Mouse (Mus musculus) forebrain, embryonic 16.5 days (tissue): Measurements from ENCODE around the gene Fam20a. TPM values are rescaled to one million over a fixed set of nuclear protein-coding genes. Genes with fewer than 3 reads are reported as not detected.

Source experiments
- ATAC-seq: fragments of 200-750 bp; cut with Nextera tagmentation; 2 replicates; pipeline ENCODE4 v1.8.0; 2017; ENCODE audit warnings: mild to moderate bottlenecking, moderate library complexity
- H3K27ac ChIP-seq: fragments of 300-500 bp; sonication (generic); 2 replicates; pipeline ENCODE4 v1.5.1; 2014; ENCODE audit warnings: low read length, control low read depth
- H3K27me3 ChIP-seq: fragments of 300-500 bp; sonication (generic); replicated peaks from 2 replicates; pipeline ENCODE4 v1.6.1; 2014; ENCODE audit warnings: low read length; ENCODE audit not compliant: control insufficient read depth, insufficient read depth
- H3K36me3 ChIP-seq: fragments of 300-500 bp; sonication (generic); 2 replicates; pipeline ENCODE4 v1.6.1; 2014; ENCODE audit not compliant: control insufficient read depth, insufficient read depth
- H3K4me1 ChIP-seq: fragments of 300-500 bp; sonication (generic); replicated peaks from 2 replicates; pipeline ENCODE4 v1.6.1; 2014; ENCODE audit warnings: low read length; ENCODE audit not compliant: control insufficient read depth, insufficient read depth
- H3K4me2 ChIP-seq: fragments of 300-500 bp; sonication (generic); 2 replicates; pipeline ENCODE4 v1.6.1; 2014; ENCODE audit warnings: mild to moderate bottlenecking, low read length, control low read depth
- H3K4me3 ChIP-seq: fragments of 300-500 bp; sonication (generic); replicated peaks from 2 replicates; pipeline ENCODE4 v1.5.1; 2014; ENCODE audit warnings: mild to moderate bottlenecking, low read length, control low read depth
- H3K9ac ChIP-seq: fragments of 300-500 bp; sonication (generic); replicated peaks from 2 replicates; pipeline ENCODE4 v1.6.1; 2014; ENCODE audit warnings: low read depth, low read length, control low read depth
- H3K9me3 ChIP-seq: fragments of 300-500 bp; sonication (generic); 2 replicates; pipeline ENCODE4 v1.6.1; 2016; ENCODE audit warnings: low read length; ENCODE audit not compliant: control insufficient read depth
- WGBS: fragments of 180-500 bp; shearing (Covaris S2); extraction: QIAGEN DNeasy Blood & Tissue Kit; methylation state at CpG from one replicate; pipeline ENCODE4 v1.1.7; 2014; 5-methylcytosine and 5-hydroxymethylcytosine counted together
- polyA plus RNA-seq: library from polyadenylated mRNA; unstranded; fragments of >200 nt; fragmentation: Nextera tagmentation; extraction: Ambion mirVana; gene quantifications from 2 replicates; pipeline ENCODE4 v1.2.1, GENCODE M21; 2015

The Fam20a gene
- 1.9 and 3.5 TPM in 2 replicates for polyA plus RNA-seq

GRCm38 (mm10) chr11:109721781-109722446 lies at the start of gene Fam20a:
Gene Fam20a (minus strand): TSS chr11:109722279.
- Histone ChIP-seq H3K4me1 (peaks cover 31% of the 10 kb centered on the region), H3K9ac (peak within 1 kb of the TSS; percentile 58), H3K9me3 (no peaks in the 10 kb centered on the region), H3K4me2 (peak within 1 kb of the TSS; percentile 95), H3K27ac (no peak within 1 kb of the TSS), H3K36me3 (no peaks in the 10 kb centered on the region), H3K27me3 (peaks cover 4% of the 10 kb centered on the region; the same call in 1 of the 2 replicates), H3K4me3 (peak within 1 kb of the TSS; percentile 47)
- WGBS = under 1% methylated on average over 31 of the region's 31 CpGs
- ATAC-seq = peak; percentile 63

GRCm38 (mm10) chr11:109771381-109771780 lies 49.3 kb upstream of the Fam20a start:
- WGBS = 86% methylated on average over 1 of the region's 1 CpGs
- H3K9me3 ChIP-seq = no peaks in the 10 kb centered on the region
- H3K4me2 ChIP-seq = no peak overlapping the region
- H3K4me1 ChIP-seq = no peaks in the 10 kb centered on the region
- H3K27me3 ChIP-seq = no peaks in the 10 kb centered on the region
- H3K4me3 ChIP-seq = no peak overlapping the region
- ATAC-seq = no peak
- H3K27ac ChIP-seq = no peak overlapping the region
- no peaks in the 10 kb centered on the region for H3K36me3 ChIP-seq
- no peak overlapping the region for H3K9ac ChIP-seq

DNA sequence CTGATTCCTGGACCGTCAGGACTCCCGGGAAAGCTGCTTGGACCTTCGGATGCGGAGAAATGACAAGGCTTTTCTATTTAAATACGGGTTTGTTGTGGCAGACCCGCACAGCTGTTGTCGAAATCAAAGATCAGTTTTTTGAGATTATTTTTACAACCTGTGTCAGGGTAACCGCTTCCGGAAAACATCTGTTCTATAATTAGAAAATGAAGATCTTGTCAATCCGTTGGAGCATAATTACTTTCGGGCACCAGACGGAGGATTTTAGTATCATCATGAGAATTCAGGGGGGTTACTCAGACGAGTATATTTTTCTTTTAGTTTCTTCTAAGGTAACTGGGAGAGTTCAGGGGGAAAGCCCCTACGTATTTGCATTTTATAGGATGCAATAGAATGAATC lies 48.1 kb upstream of the Fam20a start:
- WGBS = 79% methylated on average over 14 of the region's 14 CpGs
- Histone ChIP-seq H3K4me3 (no peak overlapping the region), H3K27ac (no peak overlapping the region), H3K4me1 (no peaks in the 10 kb centered on the region), H3K9ac (no peak overlapping the region), H3K27me3 (no peaks in the 10 kb centered on the region), H3K36me3 (no peaks in the 10 kb centered on the region), H3K9me3 (no peaks in the 10 kb centered on the region), H3K4me2 (no peak overlapping the region)
- ATAC-seq = no peak

GRCm38 (mm10) chr11:109769091-109769490 lies 47.0 kb upstream of the Fam20a start:
- no peak for ATAC-seq
- Histone ChIP-seq H3K4me2 (no peak overlapping the region), H3K9ac (no peak overlapping the region), H3K27ac (no peak overlapping the region), H3K9me3 (no peaks in the 10 kb centered on the region), H3K36me3 (no peaks in the 10 kb centered on the region), H3K4me3 (no peak overlapping the region), H3K4me1 (no peaks in the 10 kb centered on the region), H3K27me3 (no peaks in the 10 kb centered on the region)
- 81% methylated on average over 5 of the region's 5 CpGs for WGBS

DNA sequence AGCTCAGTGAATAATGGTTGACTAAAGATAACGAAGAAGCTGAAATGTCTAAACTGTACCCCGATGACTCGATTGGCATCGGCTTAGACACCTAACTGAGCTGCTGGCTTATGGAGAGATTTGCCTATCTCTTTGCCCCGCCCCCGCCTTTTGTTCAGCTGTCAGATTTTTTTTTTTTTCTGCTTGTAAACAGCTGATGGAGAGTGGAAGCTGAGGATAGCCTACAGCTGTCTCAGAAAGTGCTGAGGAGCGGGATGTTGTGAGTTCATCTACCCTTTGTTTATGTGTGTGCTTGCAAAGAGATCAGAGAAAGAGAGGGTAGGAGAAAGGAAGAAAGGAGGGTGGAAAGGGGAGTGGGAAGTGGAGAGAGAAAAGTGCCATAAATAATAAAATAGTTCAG lies 38.0 kb upstream of the Fam20a start:
- Histone ChIP-seq H3K9me3 (no peaks in the 10 kb centered on the region), H3K4me3 (no peak overlapping the region), H3K4me2 (no peak overlapping the region), H3K27ac (no peak overlapping the region), H3K9ac (no peak overlapping the region), H3K27me3 (no peaks in the 10 kb centered on the region), H3K36me3 (no peaks in the 10 kb centered on the region), H3K4me1 (no peaks in the 10 kb centered on the region)
- no peak for ATAC-seq
- 80% methylated on average over 7 of the region's 7 CpGs for WGBS

DNA sequence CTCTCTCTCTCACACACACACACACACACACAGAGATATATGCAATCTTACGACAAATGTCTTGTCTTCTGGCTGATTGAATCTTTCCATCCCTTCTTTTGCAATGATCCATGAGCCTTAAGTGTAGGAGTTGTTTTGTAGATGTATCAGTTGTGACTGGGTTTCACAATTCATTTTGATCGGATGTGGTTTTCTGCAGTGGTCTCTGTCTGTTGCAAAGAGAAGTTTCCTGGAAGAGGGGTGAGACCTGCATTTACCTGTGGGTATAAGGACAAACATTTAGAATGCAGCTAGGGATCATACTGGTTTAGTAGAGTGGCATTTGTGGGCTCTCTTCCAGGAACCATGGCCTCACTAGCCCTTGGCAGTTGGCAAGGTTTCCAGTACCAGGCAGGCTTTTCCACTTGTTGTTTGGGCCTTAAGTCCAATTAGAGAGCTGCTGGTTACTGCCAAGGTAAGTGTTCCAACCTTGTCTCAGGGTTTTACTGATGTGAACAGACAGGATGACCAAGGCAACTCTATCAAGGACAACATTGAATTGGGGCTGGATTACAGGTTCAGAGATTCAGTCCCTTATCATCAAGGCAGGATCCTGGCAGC lies 36.6 kb upstream of the Fam20a start:
- 98% methylated on average over 2 of the region's 2 CpGs for WGBS

GRCm38 (mm10) chr11:109754105-109754602 lies 32.1 kb upstream of the Fam20a start:
- WGBS = 81% methylated on average over 7 of the region's 7 CpGs
- no peak overlapping the region for H3K4me3 ChIP-seq
- no peak overlapping the region for H3K4me2 ChIP-seq
- no peak for ATAC-seq
- H3K9ac ChIP-seq = no peak overlapping the region
- H3K36me3 ChIP-seq = no peaks in the 10 kb centered on the region
- H3K9me3 ChIP-seq = no peaks in the 10 kb centered on the region
- no peaks in the 10 kb centered on the region for H3K4me1 ChIP-seq
- H3K27me3 ChIP-seq = no peaks in the 10 kb centered on the region
- no peak overlapping the region for H3K27ac ChIP-seq

More for the DNA sequence above, 36.6 kb upstream of the Fam20a start:
- H3K4me3 ChIP-seq = no peak overlapping the region
- H3K27me3 ChIP-seq = no peaks in the 10 kb centered on the region
- no peak overlapping the region for H3K4me2 ChIP-seq
- H3K36me3 ChIP-seq = no peaks in the 10 kb centered on the region
- ATAC-seq = no peak
- H3K9ac ChIP-seq = no peak overlapping the region
- no peaks in the 10 kb centered on the region for H3K9me3 ChIP-seq
- H3K4me1 ChIP-seq = no peaks in the 10 kb centered on the region
- H3K27ac ChIP-seq = no peak overlapping the region

GRCm38 (mm10) chr11:109751636-109752603 lies 29.8 kb upstream of the Fam20a start:
- Histone ChIP-seq H3K4me2 (no peak overlapping the region), H3K36me3 (no peaks in the 10 kb centered on the region), H3K9me3 (no peaks in the 10 kb centered on the region), H3K4me1 (no peaks in the 10 kb centered on the region), H3K9ac (no peak overlapping the region), H3K27ac (no peak overlapping the region), H3K4me3 (no peak overlapping the region), H3K27me3 (no peaks in the 10 kb centered on the region)
- WGBS = 37% methylated on average over 12 of the region's 12 CpGs
- ATAC-seq = no peak

- Histone ChIP-seq H3K9ac (no peak overlapping the region), H3K4me2 (no peak overlapping the region)
- WGBS = 72% methylated on average over 4 of the region's 4 CpGs
Observed at GRCm38 (mm10) chr11:109745210-109745609, 23.1 kb upstream of the Fam20a start.

More at GRCm38 (mm10) chr11:109745210-109745609, 23.1 kb upstream of the Fam20a start:
- no peaks in the 10 kb centered on the region for H3K36me3 ChIP-seq
- no peak overlapping the region for H3K27ac ChIP-seq
- no peaks in the 10 kb centered on the region for H3K4me1 ChIP-seq
- no peak for ATAC-seq
- H3K4me3 ChIP-seq = no peak overlapping the region
- H3K9me3 ChIP-seq = no peaks in the 10 kb centered on the region
- H3K27me3 ChIP-seq = no peaks in the 10 kb centered on the region
